Mouse (Mus musculus) stomach, embryonic 15.5 days (tissue): Measurements from ENCODE around the gene Aox3. TPM values are rescaled to one million over a fixed set of nuclear protein-coding genes. Genes with fewer than 3 reads are reported as not detected.

Source experiments
- ATAC-seq: fragments of 200-750 bp; cut with Nextera tagmentation; 2 replicates; pipeline ENCODE4 v1.8.0; 2017; ENCODE audit warnings: low read depth, moderate number of reproducible peaks, moderate TSS enrichment; ENCODE audit not compliant: insufficient read depth, low FRiP score
- H3K27ac ChIP-seq: fragments of 300-500 bp; sonication (generic); 2 replicates; pipeline ENCODE4 v1.5.1; 2015; ENCODE audit warnings: mild to moderate bottlenecking, inconsistent platforms
- H3K27me3 ChIP-seq: fragments of 300-500 bp; sonication (generic); replicated peaks from 2 replicates; pipeline ENCODE4 v1.6.1; 2015; ENCODE audit warnings: inconsistent platforms
- H3K36me3 ChIP-seq: fragments of 300-500 bp; sonication (generic); 2 replicates; pipeline ENCODE4 v1.6.1; 2015; ENCODE audit warnings: inconsistent platforms
- H3K4me1 ChIP-seq: fragments of 300-500 bp; sonication (generic); 2 replicates; pipeline ENCODE4 v1.6.1; 2015; ENCODE audit warnings: inconsistent platforms
- H3K4me2 ChIP-seq: fragments of 300-500 bp; sonication (generic); 2 replicates; pipeline ENCODE4 v1.6.1; 2015; ENCODE audit warnings: mild to moderate bottlenecking, inconsistent platforms
- H3K4me3 ChIP-seq: fragments of 300-500 bp; sonication (generic); replicated peaks from 2 replicates; pipeline ENCODE4 v1.5.1; 2015; ENCODE audit warnings: inconsistent platforms
- H3K9ac ChIP-seq: fragments of 300-500 bp; sonication (generic); 2 replicates; pipeline ENCODE4 v1.6.1; 2015; ENCODE audit warnings: inconsistent platforms
- H3K9me3 ChIP-seq: fragments of 300-500 bp; sonication (generic); 2 replicates; pipeline ENCODE4 v1.6.1; 2016; ENCODE audit warnings: inconsistent platforms
- WGBS: fragments of 180-500 bp; shearing (Covaris S2); methylation state at CpG from one replicate; pipeline ENCODE4 v1.1.7; 2015; 5-methylcytosine and 5-hydroxymethylcytosine counted together
- polyA plus RNA-seq: library from polyadenylated mRNA; unstranded; fragments of >200 nt; fragmentation: Nextera tagmentation; extraction: Ambion mirVana; gene quantifications from 2 replicates; pipeline ENCODE4 v1.2.1, GENCODE M21; 2015

Gene Aox3
- polyA plus RNA-seq, 1 experiment from 2014 or later, result 0.85 TPM

DNA sequence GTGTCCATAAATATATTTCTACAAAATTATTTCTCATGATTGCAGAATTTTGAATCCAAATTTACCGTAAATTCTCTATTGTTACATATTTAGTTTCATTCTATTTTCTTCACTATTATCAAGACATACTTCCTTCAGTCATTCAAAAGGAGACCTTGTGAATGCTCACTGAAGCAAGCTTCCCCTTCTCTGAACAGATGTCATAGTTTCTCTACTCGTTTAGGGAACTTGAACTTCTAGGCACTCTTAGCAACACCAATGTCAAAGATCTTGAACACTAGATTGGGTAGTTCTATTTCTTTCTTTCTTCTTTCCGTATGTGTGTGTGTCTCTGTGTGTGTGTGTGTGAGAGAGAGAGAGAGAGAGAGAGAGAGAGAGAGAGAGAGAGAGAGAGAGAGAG is 131.6 kb downstream of the Aox3 start:
- no peak overlapping the region for H3K27ac ChIP-seq
- H3K4me3 ChIP-seq, result no peak overlapping the region
- 66% methylated on average over 3 of the region's 3 CpGs for WGBS
- H3K9ac ChIP-seq, result no peak overlapping the region
- H3K27me3 ChIP-seq, result no peaks in the 10 kb centered on the region
- H3K4me1 ChIP-seq, result no peaks in the 10 kb centered on the region
- no peaks in the 10 kb centered on the region for H3K36me3 ChIP-seq
- no peaks in the 10 kb centered on the region for H3K9me3 ChIP-seq
- ATAC-seq, result no peak
- no peak overlapping the region for H3K4me2 ChIP-seq

DNA sequence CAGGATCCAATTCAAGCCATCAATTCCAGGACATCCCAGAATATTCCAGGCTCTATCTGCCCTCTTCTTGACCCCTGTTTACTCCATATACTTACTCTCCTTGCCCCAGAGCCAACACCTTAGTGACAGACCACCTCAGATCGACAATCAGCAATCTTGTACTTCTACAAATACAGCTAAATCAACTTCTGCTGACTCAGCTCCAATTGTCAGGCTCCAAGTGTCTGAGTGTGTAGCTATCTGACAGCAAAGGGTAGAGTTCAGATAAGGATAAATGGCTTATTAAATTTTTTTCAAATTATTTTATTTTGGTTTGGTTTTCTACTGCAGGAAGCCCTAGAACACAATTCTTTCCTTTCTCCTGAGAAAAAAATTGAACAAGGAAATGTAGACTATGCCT is 135.6 kb downstream of the Aox3 start:
- H3K4me1 ChIP-seq, result no peaks in the 10 kb centered on the region
- 52% methylated on average over 1 of the region's 1 CpGs for WGBS

More for the DNA sequence above, 135.6 kb downstream of the Aox3 start:
- H3K27me3 ChIP-seq, result no peaks in the 10 kb centered on the region
- H3K4me2 ChIP-seq, result no peak overlapping the region
- H3K36me3 ChIP-seq, result no peaks in the 10 kb centered on the region
- no peak overlapping the region for H3K9ac ChIP-seq
- ATAC-seq, result no peak
- no peak overlapping the region for H3K27ac ChIP-seq
- no peaks in the 10 kb centered on the region for H3K9me3 ChIP-seq
- H3K4me3 ChIP-seq, result no peak overlapping the region

Other genes with a start within 250 kb of the Aox3 start
- 14.0 and 16.1 TPM in 2 replicates for gene Sgo2a, start 117.2 kb upstream of the Aox3 start, polyA plus RNA-seq
- gene Kctd18, start 94.2 kb upstream of the Aox3 start, polyA plus RNA-seq, result 13.3 and 14.2 TPM in 2 replicates
- gene Aox1, start 83.2 kb upstream of the Aox3 start, polyA plus RNA-seq, result 0.10 and 0.21 TPM in 2 replicates
- gene Aox4, start 97.3 kb downstream of the Aox3 start, polyA plus RNA-seq, result 0.13 and 0.18 TPM in 2 replicates
- 0.05 and 0.06 TPM in 2 replicates for gene Aox2, start 165.2 kb downstream of the Aox3 start, polyA plus RNA-seq